Mouse (Mus musculus): ENCODE results near the gene Tex33. TPM values are rescaled to one million over a fixed set of nuclear protein-coding genes. Genes with fewer than 3 reads are reported as not detected.
"Not testable (repeated sequence)": the region's sequence is repeated elsewhere in the genome, so short reads cannot be mapped to it uniquely, and the experiment has no call there.

Tex33 gene
- polyA plus RNA-seq, 1 experiment from 2014 or later, result not detected

DNA sequence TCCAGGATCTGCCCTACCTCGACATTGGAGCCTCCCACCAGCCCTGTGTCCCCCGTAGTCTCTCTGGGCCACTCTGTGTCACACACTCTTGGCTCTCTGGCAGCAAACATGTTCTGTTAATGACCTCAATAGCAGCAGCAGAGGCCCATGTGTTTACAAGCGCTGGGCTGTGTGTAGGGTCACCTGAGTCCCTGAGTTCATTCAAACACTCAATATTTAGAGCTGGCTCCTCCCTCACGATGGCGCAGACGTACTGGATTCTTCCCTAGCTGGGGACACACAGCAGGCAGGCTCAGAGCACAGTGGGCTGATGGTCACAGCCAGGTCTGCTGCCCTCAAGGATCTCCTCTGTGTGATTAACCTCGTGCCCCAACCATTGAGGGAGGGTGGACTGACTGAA is 54.8 kb downstream of the Tex33 start:
- H3K4me3 ChIP-seq (replicated peaks); H3K4me1 ChIP-seq (replicated peaks); H3K36me3 ChIP-seq (replicated peaks); H3K27ac ChIP-seq (replicated peaks); H3K4me2 ChIP-seq; H3K27me3 ChIP-seq; H3K9ac ChIP-seq; H3K9me3 ChIP-seq (replicated peaks): not testable (repeated sequence)
- WGBS (ENCODE audit: insufficient replicate concordance), result 56% methylated on average over 7 of the region's 7 CpGs
- peak; percentile 32 for ATAC-seq (ENCODE audit: insufficient read depth)

- not testable (repeated sequence) for H3K27ac ChIP-seq (replicated peaks); H3K4me2 ChIP-seq; H3K9me3 ChIP-seq (replicated peaks); H3K27me3 ChIP-seq; H3K4me1 ChIP-seq (replicated peaks); H3K36me3 ChIP-seq (replicated peaks); H3K4me3 ChIP-seq (replicated peaks); H3K9ac ChIP-seq
- peak; percentile 46; the same call in 1 of the 2 replicates for ATAC-seq (ENCODE audit: insufficient read depth)
- 33% methylated on average over 7 of the region's 7 CpGs for WGBS (ENCODE audit: insufficient replicate concordance)
Observed at GRCm38 (mm10) chr15:78339627-78340423, 55.9 kb downstream of the Tex33 start.

- H3K4me2 ChIP-seq, result no peak overlapping the region
- peaks cover 4% of the 10 kb centered on the region; the same call in 1 of the 2 replicates for H3K4me1 ChIP-seq (replicated peaks)
- no peak overlapping the region for H3K4me3 ChIP-seq (replicated peaks)
- no peak for ATAC-seq (ENCODE audit: insufficient read depth)
- no peaks in the 10 kb centered on the region for H3K27me3 ChIP-seq
- H3K36me3 ChIP-seq (replicated peaks), result no peaks in the 10 kb centered on the region
- no peaks in the 10 kb centered on the region for H3K9me3 ChIP-seq (replicated peaks)
- H3K9ac ChIP-seq, result no peak overlapping the region
- no peak overlapping the region for H3K27ac ChIP-seq (replicated peaks)
- WGBS (ENCODE audit: insufficient replicate concordance), result 71% methylated on average over 3 of the region's 3 CpGs
Observed at GRCm38 (mm10) chr15:78334380-78334779, 61.3 kb downstream of the Tex33 start.

- Histone ChIP-seq H3K4me2 (no peak overlapping the region), H3K4me3 (replicated peaks) (no peak overlapping the region), H3K9me3 (replicated peaks) (no peaks in the 10 kb centered on the region), H3K9ac (no peak overlapping the region), H3K36me3 (replicated peaks) (no peaks in the 10 kb centered on the region), H3K4me1 (replicated peaks) (peaks cover 4% of the 10 kb centered on the region; the same call in 1 of the 2 replicates), H3K27ac (replicated peaks) (no peak overlapping the region), H3K27me3 (no peaks in the 10 kb centered on the region)
- 57% methylated on average over 6 of the region's 6 CpGs for WGBS (ENCODE audit: insufficient replicate concordance)
- ATAC-seq (ENCODE audit: insufficient read depth), result no peak
Observed at GRCm38 (mm10) chr15:78332981-78333380, 62.7 kb downstream of the Tex33 start.

GRCm38 (mm10) chr15:78331523-78332340 is 64.0 kb downstream of the Tex33 start:
- 45% methylated on average over 5 of the region's 5 CpGs for WGBS (ENCODE audit: insufficient replicate concordance)
- Histone ChIP-seq H3K9me3 (replicated peaks) (no peaks in the 10 kb centered on the region), H3K36me3 (replicated peaks) (no peaks in the 10 kb centered on the region)

GRCm38 (mm10) chr15:78330706-78331105 is 65.0 kb downstream of the Tex33 start:
- WGBS (ENCODE audit: insufficient replicate concordance), result 60% methylated on average over 4 of the region's 4 CpGs
- H3K9me3 ChIP-seq (replicated peaks), result no peaks in the 10 kb centered on the region
- H3K4me3 ChIP-seq (replicated peaks), result no peak overlapping the region
- H3K27ac ChIP-seq (replicated peaks), result no peak overlapping the region
- peaks cover 7% of the 10 kb centered on the region; the same call in 1 of the 2 replicates for H3K4me1 ChIP-seq (replicated peaks)
- H3K27me3 ChIP-seq, result no peaks in the 10 kb centered on the region
- no peak for ATAC-seq (ENCODE audit: insufficient read depth)
- H3K36me3 ChIP-seq (replicated peaks), result no peaks in the 10 kb centered on the region
- H3K4me2 ChIP-seq, result no peak overlapping the region
- no peak overlapping the region for H3K9ac ChIP-seq

More at GRCm38 (mm10) chr15:78331523-78332340, 64.0 kb downstream of the Tex33 start:
- Histone ChIP-seq H3K4me2 (no peak overlapping the region), H3K4me3 (replicated peaks) (no peak overlapping the region), H3K27me3 (no peaks in the 10 kb centered on the region), H3K4me1 (replicated peaks) (peaks cover 4% of the 10 kb centered on the region; the same call in 1 of the 2 replicates), H3K9ac (no peak overlapping the region), H3K27ac (replicated peaks) (no peak overlapping the region)
- ATAC-seq (ENCODE audit: insufficient read depth), result no peak

DNA sequence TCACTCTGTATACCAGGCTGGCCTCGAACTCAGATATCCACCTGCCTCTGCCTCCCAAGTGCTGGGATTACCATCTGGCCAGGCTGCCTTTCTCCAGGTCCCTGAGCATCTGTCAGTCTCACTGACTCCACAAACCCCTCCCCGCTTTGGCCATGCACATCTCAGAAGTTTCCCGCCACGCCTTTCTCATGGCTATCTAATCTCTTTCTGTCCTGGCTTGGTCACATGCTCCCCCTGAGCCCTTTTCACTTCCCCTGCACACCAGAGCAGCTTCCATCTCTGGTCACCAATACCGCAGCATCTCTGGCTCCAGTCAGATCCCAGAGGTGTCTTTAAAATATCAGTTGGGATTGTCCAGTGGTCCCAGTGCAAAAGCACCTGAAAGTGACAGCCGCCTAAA is 65.7 kb downstream of the Tex33 start:
- not testable (repeated sequence) for H3K27ac ChIP-seq (replicated peaks); ATAC-seq (ENCODE audit: insufficient read depth); H3K27me3 ChIP-seq; H3K4me2 ChIP-seq; H3K9me3 ChIP-seq (replicated peaks); H3K9ac ChIP-seq; H3K36me3 ChIP-seq (replicated peaks); H3K4me3 ChIP-seq (replicated peaks)
- 29% methylated on average over 6 of the region's 6 CpGs for WGBS (ENCODE audit: insufficient replicate concordance)
- H3K4me1 ChIP-seq (replicated peaks), result peaks cover 13% of the 10 kb centered on the region; the same call in 1 of the 2 replicates

DNA sequence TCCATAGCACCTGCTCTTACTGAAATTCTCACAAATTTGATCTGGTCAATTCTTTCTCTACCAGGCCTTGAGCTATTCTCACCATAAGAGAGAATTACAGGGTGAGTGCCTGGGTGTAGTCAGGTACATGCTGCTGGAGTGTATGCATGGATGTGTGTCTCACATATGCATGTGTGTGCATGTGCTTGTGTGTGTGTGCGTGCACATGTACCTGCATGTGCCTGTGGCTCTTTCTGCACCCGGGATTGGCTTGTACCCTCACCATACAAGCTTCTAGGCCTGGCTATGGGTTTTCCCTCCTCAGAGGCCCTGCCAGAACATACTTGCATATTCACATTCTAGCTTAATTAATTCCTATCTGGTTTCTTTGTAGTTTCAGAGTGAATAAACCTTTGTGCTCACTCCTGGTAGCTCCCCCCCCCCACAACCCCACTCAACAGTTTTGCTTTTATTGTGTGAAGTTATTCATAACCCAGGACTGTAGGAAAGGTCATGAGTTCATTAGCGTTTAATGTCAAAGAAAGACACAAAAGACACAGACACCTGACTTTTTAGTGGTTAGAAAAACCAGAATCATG is 67.1 kb downstream of the Tex33 start:
- H3K4me2 ChIP-seq, result peak overlapping the region; percentile 35
- H3K4me1 ChIP-seq (replicated peaks), result peaks cover 13% of the 10 kb centered on the region; the same call in 1 of the 2 replicates
- H3K27me3 ChIP-seq, result no peaks in the 10 kb centered on the region
- H3K27ac ChIP-seq (replicated peaks), result no peak overlapping the region
- 65% methylated on average over 3 of the region's 3 CpGs for WGBS (ENCODE audit: insufficient replicate concordance)
- H3K36me3 ChIP-seq (replicated peaks), result no peaks in the 10 kb centered on the region
- no peak for ATAC-seq (ENCODE audit: insufficient read depth)
- no peaks in the 10 kb centered on the region for H3K9me3 ChIP-seq (replicated peaks)
- no peak overlapping the region for H3K9ac ChIP-seq
- H3K4me3 ChIP-seq (replicated peaks), result no peak overlapping the region

Small RNAs within 50 kb of the gene (microRNA-seq; reads per million reads assigned to microRNA genes)
- not detected for gene Mir7676-2

Other genes with a start within 250 kb of the Tex33 start
- 31.5 and 34.0 TPM in 2 replicates for gene Ift27, start 221.8 kb downstream of the Tex33 start, polyA plus RNA-seq (2015; fragmentation: Nextera tagmentation; extraction: Ambion mirVana)
- not detected in 2 replicates for gene Pvalb, start 189.5 kb downstream of the Tex33 start, polyA plus RNA-seq (2015; fragmentation: Nextera tagmentation; extraction: Ambion mirVana)
- 46.6 and 47.6 TPM in 2 replicates for gene Ncf4, start 151.1 kb downstream of the Tex33 start, polyA plus RNA-seq (2015; fragmentation: Nextera tagmentation; extraction: Ambion mirVana)
- gene Csf2rb2, start 90.2 kb downstream of the Tex33 start, polyA plus RNA-seq (2015; fragmentation: Nextera tagmentation; extraction: Ambion mirVana), result 1.4 and 1.5 TPM in 2 replicates
- gene Csf2rb, start 70.2 kb downstream of the Tex33 start, polyA plus RNA-seq (2015; fragmentation: Nextera tagmentation; extraction: Ambion mirVana), result 7.2 and 7.4 TPM in 2 replicates
- 200 and 245 TPM in 2 replicates for gene Tst, start 10.0 kb upstream of the Tex33 start, polyA plus RNA-seq (2015; fragmentation: Nextera tagmentation; extraction: Ambion mirVana)
- 5.6 and 5.8 TPM in 2 replicates for gene Mpst, start 10.5 kb upstream of the Tex33 start, polyA plus RNA-seq (2015; fragmentation: Nextera tagmentation; extraction: Ambion mirVana)
- gene Kctd17, start 32.7 kb upstream of the Tex33 start, polyA plus RNA-seq (2015; fragmentation: Nextera tagmentation; extraction: Ambion mirVana), result 4.5 and 4.6 TPM in 2 replicates
- gene Tmprss6, start 72.7 kb upstream of the Tex33 start, polyA plus RNA-seq (2015; fragmentation: Nextera tagmentation; extraction: Ambion mirVana), result 22.0 and 29.2 TPM in 2 replicates
- gene Il2rb, start 99.4 kb upstream of the Tex33 start, polyA plus RNA-seq (2015; fragmentation: Nextera tagmentation; extraction: Ambion mirVana), result 0.58 and 1.1 TPM in 2 replicates
- gene C1qtnf6, start 135.5 kb upstream of the Tex33 start, polyA plus RNA-seq (2015; fragmentation: Nextera tagmentation; extraction: Ambion mirVana), result 3.8 and 4.4 TPM in 2 replicates
- not detected in 2 replicates for gene Sstr3, start 148.8 kb upstream of the Tex33 start, polyA plus RNA-seq (2015; fragmentation: Nextera tagmentation; extraction: Ambion mirVana)
- 123 and 130 TPM in 2 replicates for gene Rac2, start 176.9 kb upstream of the Tex33 start, polyA plus RNA-seq (2015; fragmentation: Nextera tagmentation; extraction: Ambion mirVana)
- gene Cyth4, start 201.1 kb upstream of the Tex33 start, polyA plus RNA-seq (2015; fragmentation: Nextera tagmentation; extraction: Ambion mirVana), result 13.5 and 14.7 TPM in 2 replicates